Mouse (Mus musculus) olfactory bulb, adult 2 months (tissue): ENCODE measurements at regions not wholly inside any gene's neighbourhood (a gene's known extent, or its start where the extent isn't known, plus 50 kb on each side); places are given as distances from the start of the nearest gene placed in this dataset.

ENCODE experiments used
- CTCF ChIP-seq: fragments of 200-500 bp; IDR thresholded peaks from 2 replicates; pipeline ENCODE4 v1.5.1; 2012; ENCODE audit warnings: low read depth, mild to moderate bottlenecking, low read length, moderate library complexity; ENCODE audit not compliant: insufficient read depth
- POLR2A ChIP-seq: fragments of 200-500 bp; IDR thresholded peaks from 2 replicates; pipeline ENCODE4 v1.6.1; 2012; ENCODE audit warnings: mild to moderate bottlenecking, low read depth, low read length, moderate library complexity; ENCODE audit not compliant: insufficient read depth

GRCm38 (mm10) chr16:77459651-77460050, 142.2 kb downstream of the Gm11146 start:
- no peak for TF ChIP-seq CTCF
- TF ChIP-seq POLR2A, result no peak
